Mouse (Mus musculus): ENCODE results near the gene Slc25a40.

GRCm38 (mm10) chr5:8425899-8426298, 3.2 kb downstream of the Slc25a40 start:
- TF ChIP-seq KAT2A (conservative IDR thresholded peaks at IDR 0.05; ENCODE audit: low read depth, low read length) (no peak), USF1 (IDR thresholded peaks at IDR 0.05; ENCODE audit: low read depth, low read length) (no peak), ZMIZ1 (IDR thresholded peaks at IDR 0.05; ENCODE audit: low read depth, low read length) (no peak), MXI1 (IDR thresholded peaks at IDR 0.05; ENCODE audit: low read depth, low read length) (no peak)

Measured in MEL (cell line).